Mouse (Mus musculus): ENCODE measurements around the gene Urm1.
"Not testable (repeated sequence)": the region's sequence is repeated elsewhere in the genome, so short reads cannot be mapped to it uniquely, and the experiment has no call there.

Gene Urm1

DNA sequence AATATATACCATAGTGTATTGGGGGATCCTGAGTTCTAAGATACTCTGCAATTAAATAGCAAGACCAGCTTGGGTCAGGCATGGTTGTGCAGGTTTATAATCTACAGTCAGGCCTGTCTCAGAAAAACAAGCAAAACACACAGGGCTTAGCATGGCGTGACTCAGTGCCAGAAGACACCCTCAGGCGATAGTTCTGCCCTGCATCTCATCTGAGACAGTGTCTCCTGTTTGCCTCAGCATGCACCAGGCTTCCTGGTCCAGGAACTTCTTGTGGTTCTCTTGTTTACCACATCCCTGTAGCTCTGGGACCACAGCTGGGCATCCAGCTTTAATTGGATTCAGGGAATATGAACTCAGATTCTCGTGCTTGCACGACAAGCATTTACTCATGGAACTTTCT, 45.2 kb downstream of the Urm1 start:
- DNase-seq (ENCODE audit: low spot score in 2 of 2), result no peak

- peak; percentile 75 to 87 for DNase-seq (ENCODE audit: low spot score in 2 of 2)
Measured at GRCm38 (mm10) chr2:29868949-29869645, 49.2 kb downstream of the Urm1 start, which contains the start of gene Cercam. Cercam (plus strand) TSS chr2:29869164.

DNA sequence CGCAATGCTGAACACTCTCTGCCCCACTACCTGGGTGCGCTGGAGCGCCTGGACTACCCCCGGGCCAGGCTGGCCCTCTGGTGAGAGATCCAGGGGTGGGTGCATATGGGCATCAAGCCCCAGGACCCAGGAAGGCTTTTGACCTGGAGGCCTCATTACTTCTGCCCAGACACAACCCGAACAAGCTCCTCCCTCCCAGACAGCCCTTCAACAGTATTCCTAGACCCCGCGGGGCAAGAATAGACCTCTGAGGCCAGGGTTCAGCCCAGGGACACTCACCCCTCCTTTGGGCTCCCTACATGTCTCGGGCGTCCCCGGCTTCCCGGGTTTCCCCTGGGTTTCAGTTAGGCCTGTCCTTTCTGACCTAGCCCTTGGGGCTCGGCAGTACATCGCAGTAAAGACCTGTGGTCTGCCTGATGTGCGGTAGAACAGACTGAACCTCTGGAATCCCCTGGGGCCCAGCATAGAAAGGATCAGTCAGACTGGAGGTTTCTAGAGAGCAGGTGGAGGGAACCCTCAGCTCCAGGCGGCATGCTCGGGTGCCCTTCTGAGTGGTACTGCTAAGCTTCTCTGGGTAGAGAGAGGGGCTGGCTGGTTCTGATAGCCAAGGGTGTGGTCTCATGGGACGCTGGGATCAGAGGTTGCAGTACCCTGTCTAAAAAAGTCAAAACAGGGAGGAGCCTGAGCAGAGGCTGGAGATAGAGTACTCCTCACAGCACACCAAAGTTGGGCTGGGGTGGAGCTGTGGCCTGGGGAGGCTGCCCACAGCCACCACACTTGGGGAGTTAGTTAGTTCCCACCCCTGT, 50.0 kb downstream of the Urm1 start:
- DNase-seq (ENCODE audit: low spot score in 2 of 2), result no peak

- no peak for DNase-seq (ENCODE audit: low spot score in 2 of 2)
Measured at GRCm38 (mm10) chr2:29872581-29873295, 52.9 kb downstream of the Urm1 start.

DNA sequence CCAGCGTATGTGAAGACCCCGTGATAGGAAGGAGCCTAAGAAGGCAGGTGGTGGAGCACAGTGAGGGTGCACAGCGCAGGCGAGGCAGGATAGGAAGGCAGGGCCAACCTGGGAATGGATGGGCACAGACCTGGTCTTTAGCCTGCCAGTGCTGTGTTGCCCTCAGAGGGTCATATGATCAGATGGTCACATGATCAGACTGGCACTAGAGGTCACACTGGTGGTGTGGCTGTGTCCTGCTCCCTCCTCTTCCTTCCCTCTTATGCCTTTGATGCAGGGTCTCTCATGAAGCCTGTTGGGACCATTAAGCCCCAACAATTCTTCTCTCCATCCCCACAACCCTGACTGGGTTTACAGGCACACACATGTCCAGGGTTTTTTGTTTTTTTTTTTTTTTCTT, 53.9 kb downstream of the Urm1 start:
- DNase-seq (ENCODE audit: low spot score in 2 of 2), result no peak

DNA sequence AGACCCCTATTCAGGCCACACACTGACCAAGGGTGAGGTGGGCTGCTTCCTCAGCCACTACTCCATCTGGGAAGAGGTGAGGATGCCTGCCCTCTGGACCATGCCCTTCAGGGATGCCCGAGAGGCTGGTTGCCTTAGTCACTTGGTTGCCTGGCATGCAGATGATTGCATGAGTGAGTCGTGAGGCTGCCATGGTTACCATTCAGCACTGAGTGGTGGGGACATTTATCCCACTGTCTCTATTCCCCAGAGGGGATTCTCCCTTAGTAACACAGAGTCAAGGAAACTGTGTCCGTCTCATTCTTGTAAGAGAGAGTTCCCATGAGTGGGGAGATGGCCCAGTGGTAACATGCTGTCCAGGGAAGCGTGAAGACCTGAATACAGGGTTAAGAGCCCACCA, 58.2 kb downstream of the Urm1 start:
- no peak for DNase-seq (ENCODE audit: low spot score in 2 of 2)

DNA sequence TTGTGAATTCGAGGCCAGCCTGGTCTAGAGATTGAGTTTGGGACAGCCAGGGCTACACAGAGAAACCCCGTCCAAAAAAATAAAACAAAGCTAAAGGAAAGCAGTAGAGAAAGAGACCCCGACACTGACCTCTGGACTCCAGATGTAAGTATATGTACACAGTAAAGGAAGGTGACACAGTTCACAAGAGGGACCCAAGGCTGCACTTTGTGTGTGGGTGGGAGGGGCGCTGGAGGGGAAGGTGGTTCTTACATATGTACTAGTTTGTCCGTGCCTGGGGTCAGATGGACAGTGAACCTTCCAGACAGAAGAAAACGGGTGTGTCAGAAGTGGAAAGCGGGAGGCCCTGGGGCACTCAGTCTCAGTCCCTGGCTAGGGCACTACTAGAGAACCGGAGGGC, 59.3 kb downstream of the Urm1 start:
- no peak for DNase-seq (ENCODE audit: low spot score in 2 of 2)

DNA sequence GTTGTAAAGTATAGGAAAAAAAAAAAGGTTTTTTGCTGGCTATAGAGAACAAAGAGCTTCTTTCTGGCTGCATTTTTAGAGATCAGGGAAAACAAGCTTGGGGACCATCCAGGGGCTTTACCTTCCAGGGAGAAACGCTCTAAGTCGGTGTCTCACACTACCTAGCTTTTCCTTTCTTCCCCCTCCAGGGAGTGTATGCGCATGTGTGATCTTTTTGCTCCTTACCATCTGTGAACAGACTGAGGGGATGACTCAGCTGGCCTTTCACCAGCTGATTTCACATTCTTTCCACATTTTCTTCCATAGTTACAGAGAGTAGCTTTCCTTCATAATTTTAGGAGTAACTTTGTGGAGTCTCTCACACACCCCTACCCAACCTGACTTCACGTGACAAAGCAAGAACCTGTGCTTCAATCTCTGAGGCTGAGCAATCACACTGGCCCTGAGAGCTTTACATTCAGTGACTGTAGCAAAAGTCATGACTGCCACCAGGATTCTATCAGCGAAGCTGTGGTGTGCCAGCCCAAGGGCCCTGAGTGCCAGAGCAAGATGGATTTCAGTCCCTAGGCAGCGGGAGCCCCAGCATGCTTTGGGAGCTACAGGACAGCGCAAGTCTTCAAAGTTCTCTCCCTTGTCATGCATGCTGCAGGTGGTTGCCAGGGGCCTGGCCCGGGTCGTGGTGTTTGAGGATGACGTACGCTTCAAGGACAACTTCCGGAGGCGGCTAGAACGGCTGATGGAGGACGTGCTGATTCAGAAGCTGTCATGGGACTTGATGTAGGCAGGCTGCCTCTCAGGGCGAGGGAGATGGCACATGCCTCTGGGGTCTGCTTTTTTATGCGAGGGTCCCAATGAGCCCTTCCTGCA, 60.3 kb downstream of the Urm1 start:
- peak; percentile 49 to 50 for DNase-seq (ENCODE audit: low spot score in 2 of 2)

- not testable (repeated sequence) for DNase-seq (ENCODE audit: low spot score in 2 of 2)
Measured at GRCm38 (mm10) chr2:29886659-29887292, 66.9 kb downstream of the Urm1 start.

DNA sequence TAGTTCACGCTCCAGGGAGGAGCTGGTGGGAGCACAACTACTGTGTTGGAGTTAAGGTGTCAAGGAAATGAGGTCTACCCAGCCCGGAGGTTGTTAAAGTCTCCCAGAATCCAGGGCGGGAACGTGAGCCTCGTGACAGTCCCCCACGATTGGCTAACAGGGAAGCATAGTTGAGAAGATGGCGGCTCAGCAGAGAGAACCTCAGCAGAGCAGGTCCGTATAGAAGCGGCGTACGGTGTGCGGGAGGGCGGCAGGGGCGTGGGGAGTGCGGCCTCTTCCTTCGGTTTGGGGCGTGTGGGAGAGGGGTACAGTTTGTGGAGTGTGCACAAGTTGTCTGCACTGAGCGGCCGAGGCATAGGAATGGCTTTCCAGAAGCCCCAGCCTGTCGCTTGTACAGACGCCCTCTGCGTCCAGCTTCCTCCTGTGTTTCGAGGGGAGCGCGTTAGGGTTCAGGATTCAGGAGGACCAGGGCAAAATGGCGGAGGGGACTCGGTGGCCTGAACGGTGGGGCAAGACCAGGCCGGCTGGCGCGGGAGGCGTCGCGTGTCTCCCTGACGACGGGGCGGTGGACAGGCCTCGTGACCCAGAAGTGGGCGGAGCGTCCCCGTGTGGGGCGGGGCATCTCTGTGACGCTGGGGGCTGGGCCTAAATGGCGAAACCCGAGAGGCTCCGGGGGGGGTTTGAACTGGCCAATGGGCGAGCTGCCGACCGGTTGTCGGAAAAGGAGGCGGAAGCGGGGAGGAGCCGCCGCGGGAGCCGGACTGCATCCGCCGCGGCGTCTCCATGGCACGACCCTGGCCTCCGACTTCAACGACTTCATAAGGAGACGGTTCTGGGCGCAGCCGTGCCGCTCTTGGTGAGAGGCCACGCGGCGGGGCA, 69.4 kb downstream of the Urm1 start, which contains the start of gene Odf2:
TSS of gene Odf2 (plus strand) at position 156 of the 879 bp plus-strand sequence.
- DNase-seq (ENCODE audit: low spot score in 2 of 2), result peak; percentile 99 to 100

DNA sequence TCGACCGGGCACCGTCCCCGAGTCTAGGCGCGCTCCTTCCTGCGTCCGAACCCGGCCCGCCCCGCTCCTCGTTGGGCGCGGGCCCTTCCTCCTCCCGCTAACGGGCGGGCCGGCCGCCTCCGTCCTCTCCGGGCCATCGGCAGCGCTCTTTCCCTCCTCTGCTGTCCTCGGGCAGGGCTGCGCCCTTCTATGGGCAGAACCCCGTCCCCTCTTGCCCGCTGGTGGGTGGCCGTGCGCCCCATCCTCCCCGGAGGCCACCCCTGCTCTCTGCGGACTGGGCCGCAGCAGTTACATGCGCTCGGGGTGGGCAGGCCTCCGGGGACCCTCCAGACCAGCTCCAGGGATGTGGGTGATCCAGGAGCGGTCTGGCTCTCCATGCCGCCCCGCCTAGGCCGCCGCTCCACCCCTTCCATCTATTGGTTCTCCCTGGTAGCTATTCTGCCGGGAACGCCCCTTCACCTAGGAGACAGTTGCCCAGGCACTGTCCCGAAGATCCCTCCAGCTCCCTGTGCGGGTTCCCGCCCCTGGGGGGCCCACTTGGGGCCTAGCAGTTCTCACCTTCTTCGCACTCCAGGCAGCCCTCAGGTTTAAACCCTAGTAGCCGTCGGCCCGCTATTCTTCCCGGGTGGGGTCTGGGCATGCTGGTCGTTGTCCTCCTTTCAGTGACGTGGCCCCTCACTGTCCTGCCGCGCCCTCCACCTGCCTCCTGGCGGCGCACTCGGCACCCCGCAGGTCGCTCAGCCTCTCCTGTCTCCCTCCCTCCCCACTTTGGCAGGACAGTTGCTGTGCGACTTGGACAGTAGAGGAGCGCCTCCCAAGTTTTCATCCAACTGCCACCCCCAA, 70.3 kb downstream of the Urm1 start:
- peak; percentile 83 for DNase-seq (ENCODE audit: low spot score in 2 of 2)

DNA sequence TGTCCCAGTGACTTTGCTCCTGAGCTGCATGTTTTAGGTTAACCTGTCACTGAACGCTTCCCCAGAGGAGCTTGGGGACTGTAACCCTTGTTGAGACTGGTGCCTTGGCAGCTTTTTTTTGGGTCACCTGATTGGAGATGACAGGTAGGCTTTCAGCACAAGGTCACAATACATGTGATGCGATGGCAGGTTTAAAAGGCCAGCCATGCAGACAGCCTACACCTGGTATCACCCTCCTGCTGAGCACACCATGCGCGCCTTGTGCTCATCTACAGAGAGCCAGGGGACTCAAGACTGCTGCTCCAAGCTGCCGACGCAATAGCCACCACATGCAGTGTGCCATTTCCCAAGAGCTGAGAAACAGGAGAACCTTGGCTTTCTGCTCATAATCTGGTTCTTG, 71.9 kb downstream of the Urm1 start:
- no peak for DNase-seq (ENCODE audit: low spot score in 2 of 2)
